Mouse (Mus musculus) spleen, adult 12 weeks (tissue): ENCODE results near the gene Bag6.
"Not testable (repeated sequence)": the region's sequence is repeated elsewhere in the genome, so short reads cannot be mapped to it uniquely, and the experiment has no call there.

Experiments
- DNase-seq: peaks from one replicate; pipeline ENCODE4 v3.0.0; 2022; ENCODE audit warnings: low spot score

Gene Bag6

GRCm38 (mm10) chr17:35115046-35116019, 19.6 kb upstream of the Bag6 start, which contains the start of gene Ly6g5b:
Ly6g5b (minus strand) TSS chr17:35115428.
- DNase-seq, result no peak

- no peak for DNase-seq
Observed at GRCm38 (mm10) chr17:35120745-35121142, 14.2 kb upstream of the Bag6 start.

- DNase-seq, result peak; percentile 91
Observed at GRCm38 (mm10) chr17:35121143-35121799, 13.7 kb upstream of the Bag6 start, which contains the start of gene Gpank1. Gpank1 (plus strand) TSS chr17:35121455.

GRCm38 (mm10) chr17:35121871-35122303, 13.1 kb upstream of the Bag6 start, which contains the start of gene Csnk2b:
Csnk2b (minus strand) TSS chr17:35122053.
- no peak for DNase-seq

- DNase-seq, result not testable (repeated sequence)
Observed at GRCm38 (mm10) chr17:35123287-35123686, 11.7 kb upstream of the Bag6 start.

GRCm38 (mm10) chr17:35124261-35124896, 10.6 kb upstream of the Bag6 start:
- not testable (repeated sequence) for DNase-seq

- DNase-seq, result no peak
Observed at GRCm38 (mm10) chr17:35125081-35125480, 9.9 kb upstream of the Bag6 start.

- no peak for DNase-seq
Observed at GRCm38 (mm10) chr17:35125578-35125977, 9.4 kb upstream of the Bag6 start.

- DNase-seq, result peak; percentile 61
Observed at GRCm38 (mm10) chr17:35126206-35126611, 8.8 kb upstream of the Bag6 start, which contains the start of gene D17H6S53E. D17H6S53E (plus strand) TSS chr17:35126373.

- no peak for DNase-seq
Observed at GRCm38 (mm10) chr17:35127017-35127416, 8.0 kb upstream of the Bag6 start.

- DNase-seq, result no peak
Observed at GRCm38 (mm10) chr17:35128996-35129395, 6.0 kb upstream of the Bag6 start.

- DNase-seq, result no peak
Observed at GRCm38 (mm10) chr17:35131038-35131437, 3.9 kb upstream of the Bag6 start.

GRCm38 (mm10) chr17:35131500-35132173, 3.3 kb upstream of the Bag6 start, which contains the start of gene Apom:
Apom (minus strand) TSS chr17:35132050.
- no peak for DNase-seq

GRCm38 (mm10) chr17:35132174-35132560, 2.8 kb upstream of the Bag6 start:
- no peak for DNase-seq

GRCm38 (mm10) chr17:35133517-35133916, 1.5 kb upstream of the Bag6 start:
- DNase-seq, result no peak

GRCm38 (mm10) chr17:35135591-35136320, 778 bp downstream of the Bag6 start:
- no peak for DNase-seq

- no peak for DNase-seq
Observed at GRCm38 (mm10) chr17:35139269-35139668, 4.3 kb downstream of the Bag6 start.

- DNase-seq, result no peak
Observed at GRCm38 (mm10) chr17:35140490-35140996, 5.6 kb downstream of the Bag6 start.

- DNase-seq, result no peak
Observed at GRCm38 (mm10) chr17:35141971-35142370, 7.0 kb downstream of the Bag6 start.

GRCm38 (mm10) chr17:35146139-35146538, 11.2 kb downstream of the Bag6 start:
- DNase-seq, result no peak

GRCm38 (mm10) chr17:35147348-35147747, 12.4 kb downstream of the Bag6 start:
- DNase-seq, result no peak
